Mouse (Mus musculus): ENCODE data around the gene Map4k4. TPM values are rescaled to one million over a fixed set of nuclear protein-coding genes. Genes with fewer than 3 reads are reported as not detected.

Gene Map4k4
- polyA plus RNA-seq, 1 experiment from 2014 or later: 56.6 TPM

GRCm38 (mm10) chr1:39961113-39961512 is 60.4 kb downstream of the Map4k4 start:
- Histone ChIP-seq H3K27me3 (ENCODE audit: control insufficient read depth, insufficient read depth, low read length) (no peaks in the 10 kb centered on the region), H3K4me3 (ENCODE audit: low read depth, low read length) (no peak overlapping the region), H3K9ac (replicated peaks; ENCODE audit: low read depth, low read length) (no peak overlapping the region), H3K4me1 (ENCODE audit: control insufficient read depth, insufficient read depth, low read length) (peaks cover 42% of the 10 kb centered on the region), H3K9me3 (ENCODE audit: control insufficient read depth, low read length) (no peaks in the 10 kb centered on the region), H3K27ac (ENCODE audit: low read depth, low read length) (no peak overlapping the region), H3K36me3 (ENCODE audit: control insufficient read depth, insufficient read depth, low read length) (no peaks in the 10 kb centered on the region), H3K4me2 (ENCODE audit: low read depth, low read length) (no peak overlapping the region)
- 79% methylated on average over 6 of the region's 6 CpGs for WGBS
- ATAC-seq (ENCODE audit: low read depth): no peak

- Histone ChIP-seq H3K4me2 (ENCODE audit: low read depth, low read length) (no peak overlapping the region), H3K9ac (replicated peaks; ENCODE audit: low read depth, low read length) (no peak overlapping the region), H3K4me1 (ENCODE audit: control insufficient read depth, insufficient read depth, low read length) (peaks cover 32% of the 10 kb centered on the region), H3K36me3 (ENCODE audit: control insufficient read depth, insufficient read depth, low read length) (no peaks in the 10 kb centered on the region), H3K4me3 (ENCODE audit: low read depth, low read length) (no peak overlapping the region), H3K27me3 (ENCODE audit: control insufficient read depth, insufficient read depth, low read length) (no peaks in the 10 kb centered on the region), H3K27ac (ENCODE audit: low read depth, low read length) (no peak overlapping the region), H3K9me3 (ENCODE audit: control insufficient read depth, low read length) (no peaks in the 10 kb centered on the region)
- WGBS: 45% methylated on average over 4 of the region's 4 CpGs
- ATAC-seq (ENCODE audit: low read depth): no peak
Observed at GRCm38 (mm10) chr1:39962321-39962720, 61.6 kb downstream of the Map4k4 start.

- Histone ChIP-seq H3K27me3 (ENCODE audit: control insufficient read depth, insufficient read depth, low read length) (no peaks in the 10 kb centered on the region), H3K9me3 (ENCODE audit: control insufficient read depth, low read length) (no peaks in the 10 kb centered on the region), H3K27ac (ENCODE audit: low read depth, low read length) (no peak overlapping the region), H3K9ac (replicated peaks; ENCODE audit: low read depth, low read length) (no peak overlapping the region), H3K4me3 (ENCODE audit: low read depth, low read length) (no peak overlapping the region), H3K4me2 (ENCODE audit: low read depth, low read length) (no peak overlapping the region), H3K36me3 (ENCODE audit: control insufficient read depth, insufficient read depth, low read length) (no peaks in the 10 kb centered on the region), H3K4me1 (ENCODE audit: control insufficient read depth, insufficient read depth, low read length) (peaks cover 27% of the 10 kb centered on the region; the same call in 1 of the 2 replicates)
- WGBS: 88% methylated on average over 8 of the region's 8 CpGs
- ATAC-seq (ENCODE audit: low read depth): no peak
Observed at GRCm38 (mm10) chr1:39962840-39963239, 62.1 kb downstream of the Map4k4 start.

- H3K9ac ChIP-seq (replicated peaks; ENCODE audit: low read depth, low read length): no peak overlapping the region
- H3K9me3 ChIP-seq (ENCODE audit: control insufficient read depth, low read length): no peaks in the 10 kb centered on the region
- ATAC-seq (ENCODE audit: low read depth): no peak
- peaks cover 18% of the 10 kb centered on the region; the same call in 1 of the 2 replicates for H3K4me1 ChIP-seq (ENCODE audit: control insufficient read depth, insufficient read depth, low read length)
- H3K4me2 ChIP-seq (ENCODE audit: low read depth, low read length): no peak overlapping the region
- no peak overlapping the region for H3K4me3 ChIP-seq (ENCODE audit: low read depth, low read length)
- 64% methylated on average over 3 of the region's 3 CpGs for WGBS
- no peaks in the 10 kb centered on the region for H3K36me3 ChIP-seq (ENCODE audit: control insufficient read depth, insufficient read depth, low read length)
- peak overlapping the region; percentile 30; the same call in 1 of the 2 replicates for H3K27ac ChIP-seq (ENCODE audit: low read depth, low read length)
- H3K27me3 ChIP-seq (ENCODE audit: control insufficient read depth, insufficient read depth, low read length): no peaks in the 10 kb centered on the region
Observed at GRCm38 (mm10) chr1:39963821-39964220, 63.1 kb downstream of the Map4k4 start.

- no peak overlapping the region for H3K4me3 ChIP-seq (ENCODE audit: low read depth, low read length)
- H3K9ac ChIP-seq (replicated peaks; ENCODE audit: low read depth, low read length): no peak overlapping the region
- no peak overlapping the region for H3K27ac ChIP-seq (ENCODE audit: low read depth, low read length)
- peaks cover 18% of the 10 kb centered on the region; the same call in 1 of the 2 replicates for H3K4me1 ChIP-seq (ENCODE audit: control insufficient read depth, insufficient read depth, low read length)
- H3K27me3 ChIP-seq (ENCODE audit: control insufficient read depth, insufficient read depth, low read length): no peaks in the 10 kb centered on the region
- H3K4me2 ChIP-seq (ENCODE audit: low read depth, low read length): no peak overlapping the region
- no peaks in the 10 kb centered on the region for H3K36me3 ChIP-seq (ENCODE audit: control insufficient read depth, insufficient read depth, low read length)
- H3K9me3 ChIP-seq (ENCODE audit: control insufficient read depth, low read length): no peaks in the 10 kb centered on the region
- 94% methylated on average over 2 of the region's 2 CpGs for WGBS
- no peak for ATAC-seq (ENCODE audit: low read depth)
Observed at GRCm38 (mm10) chr1:39964427-39964826, 63.7 kb downstream of the Map4k4 start.

GRCm38 (mm10) chr1:39965461-39965860 is 64.7 kb downstream of the Map4k4 start:
- 57% methylated on average over 3 of the region's 3 CpGs for WGBS
- H3K9me3 ChIP-seq (ENCODE audit: control insufficient read depth, low read length): no peaks in the 10 kb centered on the region
- no peaks in the 10 kb centered on the region for H3K36me3 ChIP-seq (ENCODE audit: control insufficient read depth, insufficient read depth, low read length)
- no peak overlapping the region for H3K9ac ChIP-seq (replicated peaks; ENCODE audit: low read depth, low read length)
- H3K27ac ChIP-seq (ENCODE audit: low read depth, low read length): no peak overlapping the region
- no peak overlapping the region for H3K4me2 ChIP-seq (ENCODE audit: low read depth, low read length)
- peaks cover 26% of the 10 kb centered on the region for H3K4me1 ChIP-seq (ENCODE audit: control insufficient read depth, insufficient read depth, low read length)
- 0 out of 2 replicates have a peak, but pooled peaks have one; percentile 19 for ATAC-seq (ENCODE audit: low read depth)
- H3K4me3 ChIP-seq (ENCODE audit: low read depth, low read length): no peak overlapping the region
- no peaks in the 10 kb centered on the region for H3K27me3 ChIP-seq (ENCODE audit: control insufficient read depth, insufficient read depth, low read length)

GRCm38 (mm10) chr1:39968999-39969398 is 68.3 kb downstream of the Map4k4 start:
- no peak overlapping the region for H3K27ac ChIP-seq (ENCODE audit: low read depth, low read length)
- WGBS: 68% methylated on average over 7 of the region's 7 CpGs
- no peak overlapping the region for H3K4me3 ChIP-seq (ENCODE audit: low read depth, low read length)
- ATAC-seq (ENCODE audit: low read depth): no peak
- no peak overlapping the region for H3K9ac ChIP-seq (replicated peaks; ENCODE audit: low read depth, low read length)
- no peak overlapping the region for H3K4me2 ChIP-seq (ENCODE audit: low read depth, low read length)
- no peaks in the 10 kb centered on the region for H3K36me3 ChIP-seq (ENCODE audit: control insufficient read depth, insufficient read depth, low read length)
- H3K27me3 ChIP-seq (ENCODE audit: control insufficient read depth, insufficient read depth, low read length): no peaks in the 10 kb centered on the region
- H3K9me3 ChIP-seq (ENCODE audit: control insufficient read depth, low read length): no peaks in the 10 kb centered on the region
- H3K4me1 ChIP-seq (ENCODE audit: control insufficient read depth, insufficient read depth, low read length): peaks cover 11% of the 10 kb centered on the region

- no peak for ATAC-seq (ENCODE audit: low read depth)
- H3K4me2 ChIP-seq (ENCODE audit: low read depth, low read length): no peak overlapping the region
- H3K27me3 ChIP-seq (ENCODE audit: control insufficient read depth, insufficient read depth, low read length): no peaks in the 10 kb centered on the region
- peaks cover 11% of the 10 kb centered on the region for H3K4me1 ChIP-seq (ENCODE audit: control insufficient read depth, insufficient read depth, low read length)
- H3K4me3 ChIP-seq (ENCODE audit: low read depth, low read length): no peak overlapping the region
- no peaks in the 10 kb centered on the region for H3K9me3 ChIP-seq (ENCODE audit: control insufficient read depth, low read length)
- 31% methylated on average over 2 of the region's 2 CpGs for WGBS
- H3K36me3 ChIP-seq (ENCODE audit: control insufficient read depth, insufficient read depth, low read length): no peaks in the 10 kb centered on the region; the same call in 1 of the 2 replicates
- 0 out of 2 replicates have a peak overlapping the region, but pooled peaks have one; percentile 29 for H3K27ac ChIP-seq (ENCODE audit: low read depth, low read length)
- no peak overlapping the region for H3K9ac ChIP-seq (replicated peaks; ENCODE audit: low read depth, low read length)
Observed at GRCm38 (mm10) chr1:39969771-39970406, 69.2 kb downstream of the Map4k4 start.

GRCm38 (mm10) chr1:39972411-39972810 is 71.7 kb downstream of the Map4k4 start:
- ATAC-seq (ENCODE audit: low read depth): no peak
- H3K4me3 ChIP-seq (ENCODE audit: low read depth, low read length): no peak overlapping the region
- H3K9me3 ChIP-seq (ENCODE audit: control insufficient read depth, low read length): no peaks in the 10 kb centered on the region
- no peaks in the 10 kb centered on the region for H3K27me3 ChIP-seq (ENCODE audit: control insufficient read depth, insufficient read depth, low read length)
- peaks cover 13% of the 10 kb centered on the region for H3K36me3 ChIP-seq (ENCODE audit: control insufficient read depth, insufficient read depth, low read length)
- no peak overlapping the region for H3K9ac ChIP-seq (replicated peaks; ENCODE audit: low read depth, low read length)
- H3K4me2 ChIP-seq (ENCODE audit: low read depth, low read length): no peak overlapping the region
- peaks cover 14% of the 10 kb centered on the region for H3K4me1 ChIP-seq (ENCODE audit: control insufficient read depth, insufficient read depth, low read length)
- no peak overlapping the region for H3K27ac ChIP-seq (ENCODE audit: low read depth, low read length)
- WGBS: 79% methylated on average over 7 of the region's 7 CpGs

Data from neural tube, embryonic 14.5 days (tissue).